Mouse (Mus musculus) mouse trophoblast stem cell (cell line): Measurements from ENCODE around the gene Sf3a3.

ENCODE experiments used
- in situ Hi-C, 2 experiments: fragments of 300-500 bp; cut with MseI, MboI; formaldehyde crosslinking; loops; 2 replicates in 1 of 2; 3 replicates in 1 of 2; pipeline ENCODE4 v1.15.1; 2025

Gene Sf3a3

DNA sequence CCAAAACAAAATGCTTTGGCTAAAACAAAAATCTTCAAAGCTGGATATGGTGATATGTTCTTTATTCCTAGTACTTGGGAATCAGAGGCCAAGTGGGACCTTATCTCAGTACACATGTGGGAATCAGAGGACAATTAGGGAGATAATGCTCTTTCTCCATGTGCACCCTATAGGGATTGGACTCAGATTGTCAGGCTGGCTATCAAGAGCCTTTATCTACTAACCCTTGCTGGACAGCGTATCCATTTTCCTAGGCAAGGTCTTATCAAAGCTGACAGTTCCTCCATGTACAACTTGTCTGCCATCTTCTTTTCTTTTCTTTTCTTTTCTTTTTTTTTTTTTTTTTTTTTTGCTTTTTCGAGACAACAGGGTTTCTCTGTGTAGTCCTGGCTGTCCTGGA lies 58.9 kb downstream of the Sf3a3 start:
- in situ Hi-C loops = no loop called here

DNA sequence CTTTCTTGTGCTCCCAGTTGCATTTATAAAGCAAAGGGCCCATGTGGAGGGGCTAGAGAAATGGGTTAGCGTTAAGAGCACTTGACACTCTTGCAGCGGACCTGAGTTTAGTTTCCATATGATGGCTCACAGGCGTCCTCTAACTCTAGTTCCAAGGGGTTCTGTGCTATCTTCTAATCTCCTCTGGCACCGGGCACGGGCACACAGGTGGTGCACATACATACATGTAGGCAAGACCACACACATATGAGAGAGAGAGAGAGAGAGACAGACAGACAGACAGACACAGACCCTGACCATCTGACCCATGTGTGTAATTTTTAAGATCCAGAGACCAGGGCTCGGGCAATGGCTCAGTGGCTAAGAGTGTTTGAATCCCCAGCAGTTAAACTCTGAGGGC lies 59.4 kb downstream of the Sf3a3 start:
- in situ Hi-C loops = no loop called here

DNA sequence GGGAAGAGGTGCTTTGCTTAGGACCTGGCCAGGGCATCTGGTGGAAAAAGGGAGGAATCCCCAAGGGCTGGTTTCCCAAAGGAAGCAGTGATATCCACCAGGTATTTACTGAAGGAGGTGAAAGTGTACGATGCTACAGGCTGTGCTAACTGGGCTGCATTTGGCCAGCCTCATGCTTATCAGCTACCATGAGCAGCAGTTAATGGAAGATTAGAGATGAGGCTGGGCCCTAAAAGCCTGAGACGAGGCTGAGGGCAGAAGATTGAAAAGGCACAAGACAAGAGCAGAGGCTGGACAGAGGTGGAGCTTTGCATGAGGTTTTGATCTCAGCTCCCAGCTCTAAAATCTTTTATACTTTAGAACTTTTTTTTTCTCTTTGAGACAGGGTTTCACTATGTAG lies 59.9 kb downstream of the Sf3a3 start:
- in situ Hi-C loops = no loop called here

DNA sequence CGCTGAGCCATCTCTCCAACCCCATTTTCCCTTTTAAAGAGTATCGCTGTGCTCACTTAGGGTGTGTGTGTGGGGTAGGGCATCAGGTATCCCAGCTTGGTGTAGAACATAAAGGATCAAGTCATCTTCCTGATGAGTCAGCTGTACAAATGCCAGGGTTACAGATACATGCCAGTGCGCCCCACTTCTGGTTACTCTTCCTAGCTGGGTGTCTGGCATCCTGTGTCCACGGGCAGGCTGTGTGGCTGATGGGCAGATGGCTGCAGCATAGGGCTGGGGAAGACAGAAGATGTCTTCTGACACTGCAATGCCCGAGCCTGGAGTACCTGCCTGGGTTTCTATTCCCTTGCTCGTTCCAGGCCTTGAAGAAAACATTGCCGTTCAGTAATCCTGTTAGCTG lies 66.8 kb downstream of the Sf3a3 start:
- in situ Hi-C loops = no loop called here
